Mouse (Mus musculus): ENCODE data around the gene Dhx35.
A peak's percentile ranks its signal among the peaks of the same experiment; 100 is the strongest.

The Dhx35 gene

GRCm38 (mm10) chr2:158794494-158795004, at the start of gene Dhx35:
Gene Dhx35 (plus strand): TSS chr2:158794807.
- peak; percentile 98 for DNase-seq (ENCODE audit: low spot score)

GRCm38 (mm10) chr2:158745049-158745482, 49.5 kb upstream of the Dhx35 start:
- peak; percentile 85 for DNase-seq (ENCODE audit: low spot score)

GRCm38 (mm10) chr2:158746164-158746563, 48.4 kb upstream of the Dhx35 start:
- no peak for DNase-seq (ENCODE audit: low spot score)

GRCm38 (mm10) chr2:158749366-158749765, 45.2 kb upstream of the Dhx35 start:
- DNase-seq (ENCODE audit: low spot score) = no peak

- no peak for DNase-seq (ENCODE audit: low spot score)
These were observed 34.4 kb upstream of the Dhx35 start for GRCm38 (mm10) chr2:158760231-158760630.

GRCm38 (mm10) chr2:158762339-158762738, 32.3 kb upstream of the Dhx35 start:
- no peak for DNase-seq (ENCODE audit: low spot score)

- DNase-seq (ENCODE audit: low spot score) = peak; percentile 99
These were observed 26.8 kb upstream of the Dhx35 start, which contains the start of gene Fam83d for GRCm38 (mm10) chr2:158767742-158768339. Gene Fam83d (plus strand): TSS chr2:158768093.

- peak; percentile 56 for DNase-seq (ENCODE audit: low spot score)
These were observed 26.3 kb upstream of the Dhx35 start for GRCm38 (mm10) chr2:158768350-158768749.

- DNase-seq (ENCODE audit: low spot score) = no peak
These were observed 25.8 kb upstream of the Dhx35 start for GRCm38 (mm10) chr2:158768771-158769170.

- no peak for DNase-seq (ENCODE audit: low spot score)
These were observed 24.4 kb upstream of the Dhx35 start for GRCm38 (mm10) chr2:158770126-158770757.

GRCm38 (mm10) chr2:158771066-158771763, 23.4 kb upstream of the Dhx35 start:
- no peak for DNase-seq (ENCODE audit: low spot score)

GRCm38 (mm10) chr2:158772808-158773207, 21.8 kb upstream of the Dhx35 start:
- DNase-seq (ENCODE audit: low spot score) = no peak

GRCm38 (mm10) chr2:158774886-158775285, 19.7 kb upstream of the Dhx35 start:
- DNase-seq (ENCODE audit: low spot score) = no peak

- DNase-seq (ENCODE audit: low spot score) = no peak
These were observed 17.9 kb upstream of the Dhx35 start for GRCm38 (mm10) chr2:158776716-158777115.

- DNase-seq (ENCODE audit: low spot score) = no peak
These were observed 17.1 kb upstream of the Dhx35 start for GRCm38 (mm10) chr2:158777490-158777889.

GRCm38 (mm10) chr2:158778349-158778748, 16.3 kb upstream of the Dhx35 start:
- DNase-seq (ENCODE audit: low spot score) = no peak

GRCm38 (mm10) chr2:158781126-158781525, 13.5 kb upstream of the Dhx35 start:
- no peak for DNase-seq (ENCODE audit: low spot score)

- no peak for DNase-seq (ENCODE audit: low spot score)
These were observed 7.4 kb upstream of the Dhx35 start for GRCm38 (mm10) chr2:158786927-158787795.

- DNase-seq (ENCODE audit: low spot score) = no peak
These were observed 436 bp downstream of the Dhx35 start for GRCm38 (mm10) chr2:158795043-158795442.

GRCm38 (mm10) chr2:158795875-158796274, 1.3 kb downstream of the Dhx35 start:
- DNase-seq (ENCODE audit: low spot score) = no peak

- DNase-seq (ENCODE audit: low spot score) = no peak
These were observed 4.7 kb downstream of the Dhx35 start for GRCm38 (mm10) chr2:158799328-158799727.

- no peak for DNase-seq (ENCODE audit: low spot score)
These were observed 6.2 kb downstream of the Dhx35 start for GRCm38 (mm10) chr2:158800788-158801187.

Measured in retina, embryonic 14.5 days (tissue).